Mouse (Mus musculus) erythroblast, embryonic 14.5 days (primary cell): ENCODE data around the gene Fam160a1.

Experiments
- GATA1 ChIP-seq: IDR thresholded peaks from 2 replicates; pipeline ENCODE4 v1.6.1; 2012; ENCODE audit warnings: low read length, inconsistent platforms, mixed read lengths
- TAL1 ChIP-seq: IDR thresholded peaks from 3 replicates; pipeline ENCODE4 v1.6.1; 2012; ENCODE audit warnings: low read length, inconsistent platforms, mixed read lengths

- TF ChIP-seq TAL1 (no peak), GATA1 (no peak)
These were observed 149.4 kb downstream of the Fam160a1 start for GRCm38 (mm10) chr3:85667683-85668082.
